8 mouse cellular contexts compared by ENCODE assay signal in the genomic region with DNA sequence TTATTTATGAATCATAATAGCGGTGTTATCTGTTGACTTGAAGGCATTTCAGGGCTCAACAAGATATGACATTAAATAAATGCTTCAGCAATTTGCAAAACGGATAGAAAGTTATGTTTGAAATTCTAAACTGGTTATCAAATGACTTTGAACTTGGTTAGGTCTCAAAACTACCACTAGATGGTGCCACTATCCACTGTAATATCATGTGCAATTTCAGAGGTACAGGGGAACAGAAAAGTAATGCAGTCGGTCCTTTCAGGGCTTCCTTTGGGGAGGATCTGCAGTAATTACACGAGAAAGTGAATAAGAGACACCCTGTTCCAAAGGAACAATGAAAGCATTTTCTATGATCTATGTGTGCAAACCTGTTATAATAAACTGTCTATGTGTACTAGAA.
DNase-seq lines count a peak whose midpoint lies in the region; ATAC-seq and TF ChIP-seq lines count a peak whose summit lies in the region.

No protein-coding gene starts in this region.

- 0 out of 2 replicates have a peak, but pooled peaks cover 4% of the 10 kb centered on the region for H3K4me1 ChIP-seq in heart, embryonic 12.5 days (replicated peaks)
- H3K4me1 ChIP-seq in neural tube, embryonic 11.5 days (ENCODE audit: control insufficient read depth, insufficient read depth, low read length): no peaks in the 10 kb centered on the region
- H3K4me1 ChIP-seq in cortical plate, adult 2 months (ENCODE audit: control insufficient read depth, insufficient read depth, low read length): no peaks in the 10 kb centered on the region
- H3K4me1 ChIP-seq in midbrain, embryonic 13.5 days (replicated peaks): no peaks in the 10 kb centered on the region

- TF ChIP-seq CTCF in cortical plate, adult 2 months (IDR thresholded peaks at IDR 0.05; ENCODE audit: extremely low read depth, insufficient read depth, low read length): peak; percentile 34; the same call in 1 of the 2 replicates

- H3K27ac ChIP-seq in heart, embryonic 12.5 days (ENCODE audit: poor library complexity, severe bottlenecking): no peak overlapping the region
- H3K27ac ChIP-seq in neural tube, embryonic 11.5 days (ENCODE audit: low read depth, low read length): no peak overlapping the region
- no peak overlapping the region for H3K27ac ChIP-seq in cortical plate, adult 2 months (ENCODE audit: insufficient read depth, low read length)
- H3K27ac ChIP-seq in midbrain, embryonic 13.5 days: no peak overlapping the region

- ATAC-seq in heart, embryonic 12.5 days (ENCODE audit: insufficient number of reproducible peaks, low FRiP score): no peak
- no peak for ATAC-seq in neural tube, embryonic 11.5 days (ENCODE audit: insufficient read depth, low FRiP score, low TSS enrichment)
- ATAC-seq in midbrain, embryonic 13.5 days: no peak

- no peak overlapping the region for H3K4me2 ChIP-seq in heart, embryonic 12.5 days
- no peak overlapping the region for H3K4me2 ChIP-seq in neural tube, embryonic 11.5 days (ENCODE audit: low read depth)
- H3K4me2 ChIP-seq in midbrain, embryonic 13.5 days (replicated peaks): no peak overlapping the region

- H3K9me3 ChIP-seq in heart, embryonic 12.5 days (replicated peaks): no peaks in the 10 kb centered on the region
- H3K9me3 ChIP-seq in neural tube, embryonic 11.5 days (ENCODE audit: control insufficient read depth, low read length): no peaks in the 10 kb centered on the region
- no peaks in the 10 kb centered on the region for H3K9me3 ChIP-seq in midbrain, embryonic 13.5 days

- peak; percentile 15 for DNase-seq in heart, adult 11 months
- DNase-seq in neural tube, embryonic 11.5 days (ENCODE audit: low spot score): peak; percentile 18
- no peak for DNase-seq in neural tube, embryonic 10.5 days (ENCODE audit: extremely low spot score, low spot score)
- peak; percentile 72 for DNase-seq in lung, postnatal 36 days
- DNase-seq in gastrocnemius, postnatal 25 days: no peak

- H3K27me3 ChIP-seq in heart, embryonic 12.5 days (replicated peaks): no peaks in the 10 kb centered on the region
- no peaks in the 10 kb centered on the region for H3K27me3 ChIP-seq in neural tube, embryonic 11.5 days (ENCODE audit: control insufficient read depth, insufficient read depth, low read length)
- H3K27me3 ChIP-seq in midbrain, embryonic 13.5 days: no peaks in the 10 kb centered on the region

- H3K4me3 ChIP-seq in heart, embryonic 12.5 days: no peak overlapping the region
- H3K4me3 ChIP-seq in neural tube, embryonic 11.5 days (ENCODE audit: low read depth, low read length): no peak overlapping the region
- H3K4me3 ChIP-seq in cortical plate, adult 2 months (ENCODE audit: insufficient read depth, low read length): no peak overlapping the region
- H3K4me3 ChIP-seq in midbrain, embryonic 13.5 days (replicated peaks): no peak overlapping the region

- WGBS in heart, embryonic 12.5 days: 11% methylated on average over 4 of the region's 4 CpGs
- 14% methylated on average over 4 of the region's 4 CpGs for WGBS in neural tube, embryonic 11.5 days
- WGBS in midbrain, embryonic 13.5 days: 12% methylated on average over 4 of the region's 4 CpGs

- no peak overlapping the region for H3K9ac ChIP-seq in heart, embryonic 12.5 days
- H3K9ac ChIP-seq in neural tube, embryonic 11.5 days (ENCODE audit: low read length): no peak overlapping the region
- no peak overlapping the region for H3K9ac ChIP-seq in midbrain, embryonic 13.5 days (replicated peaks)

- TF ChIP-seq POLR2A in cortical plate, adult 2 months (IDR thresholded peaks at IDR 0.05; ENCODE audit: extremely low read depth, insufficient read depth, low read length): no peak

- H3K36me3 ChIP-seq in heart, embryonic 12.5 days: no peaks in the 10 kb centered on the region
- H3K36me3 ChIP-seq in neural tube, embryonic 11.5 days (ENCODE audit: control insufficient read depth, insufficient read depth, low read length): no peaks in the 10 kb centered on the region
- H3K36me3 ChIP-seq in midbrain, embryonic 13.5 days: no peaks in the 10 kb centered on the region

Comparison
In these comparisons a context has a peak if more than half of its experiments do, and no peak if none do; other contexts are left out.
1. DNase-seq: peak in heart, adult 11 months (single experiment), neural tube, embryonic 11.5 days (single experiment) and lung, postnatal 36 days (single experiment); none in neural tube, embryonic 10.5 days (single experiment) and gastrocnemius, postnatal 25 days (single experiment).